Mouse (Mus musculus) heart, postnatal 10 days (tissue): Measurements from ENCODE around the gene Serpina12. TPM values are rescaled to one million over a fixed set of nuclear protein-coding genes. Genes with fewer than 3 reads are reported as not detected.

Experiments used
- DNase-seq, 2 experiments: peaks; one replicate each; pipeline ENCODE4 v3.0.0; 2021
- intact Hi-C: fragments of 180-260 bp; cut with DNase I; formaldehyde crosslinking; loops from one replicate; pipeline ENCODE4 v1.15.1; 2025
- total RNA-seq, 2 experiments: library from RNA; stranded (reverse); gene quantifications; 2 replicates each; pipeline ENCODE4 v1.2.3; 2021

The Serpina12 gene
- not detected for total RNA-seq

- intact Hi-C loops: no loop called here
- DNase-seq: no peak
Measured at GRCm38 (mm10) chr12:104044343-104044742, at the start of gene Serpina12. Gene Serpina12 (minus strand): TSS chr12:104044443.

DNA sequence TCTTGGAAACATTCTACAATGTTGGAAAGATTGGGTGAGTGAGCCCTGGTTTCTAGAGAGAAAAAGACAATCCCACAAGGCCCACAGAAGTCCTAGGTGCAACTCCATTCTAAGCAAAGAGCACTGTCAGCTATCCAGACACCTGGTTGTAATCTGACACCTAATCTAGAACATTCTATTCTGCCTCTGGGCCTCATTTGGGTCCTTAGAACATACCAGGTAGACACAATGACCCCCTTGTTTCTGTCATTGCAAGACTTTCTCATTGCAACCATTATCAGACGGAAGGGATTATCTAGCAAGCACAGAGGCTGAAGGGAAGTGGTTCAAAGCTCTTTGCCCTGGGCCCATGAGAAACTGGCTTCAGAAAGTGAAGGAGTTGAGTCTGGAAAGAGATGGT, 47.1 kb upstream of the Serpina12 start:
- intact Hi-C loops: no loop called here
- no peak for DNase-seq

GRCm38 (mm10) chr12:104090119-104090518, 45.9 kb upstream of the Serpina12 start:
- DNase-seq: no peak
- intact Hi-C loops: no loop called here

- no peak for DNase-seq
- intact Hi-C loops: no loop called here
Measured at GRCm38 (mm10) chr12:104072286-104072685, 28.0 kb upstream of the Serpina12 start.

DNA sequence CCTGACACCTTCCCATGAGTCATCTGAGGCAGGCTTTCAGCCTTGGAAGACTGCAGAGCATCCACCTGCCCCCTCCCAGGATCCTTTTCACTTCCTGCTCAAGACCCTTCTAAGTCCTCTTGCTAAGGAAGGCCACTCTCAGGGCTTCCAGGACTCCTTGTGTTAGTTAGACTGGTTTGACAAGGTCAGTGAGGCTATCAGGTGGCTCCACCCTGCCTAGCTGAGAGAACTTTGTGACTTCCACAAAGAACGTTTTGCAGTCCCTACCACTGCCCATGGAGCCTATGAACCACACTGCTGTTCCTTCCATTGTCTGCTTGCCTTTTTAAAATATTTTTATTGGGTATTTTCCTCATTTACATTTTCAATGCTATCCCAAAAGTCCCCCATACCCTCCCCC, 27.5 kb upstream of the Serpina12 start:
- no peak for DNase-seq
- intact Hi-C loops: no loop called here

DNA sequence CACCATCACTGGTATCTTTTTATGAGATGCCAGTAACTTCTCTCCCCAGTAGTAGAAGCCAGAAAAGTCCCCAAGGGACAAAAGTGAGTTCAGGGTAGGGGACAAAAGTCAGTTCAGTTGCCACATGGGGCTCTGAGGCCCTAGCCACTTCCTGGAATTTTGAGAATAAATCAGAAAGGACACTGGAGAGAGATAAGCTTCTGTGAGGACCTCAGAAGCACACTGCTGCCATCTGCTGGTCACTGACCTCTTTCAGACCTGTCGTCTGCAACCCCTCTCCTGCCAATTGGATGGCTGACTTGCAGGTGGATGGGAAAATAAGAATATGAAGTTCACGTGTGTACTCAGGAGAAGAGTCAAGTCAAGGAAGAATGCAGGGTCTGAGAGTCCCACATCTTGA, 25.4 kb upstream of the Serpina12 start:
- intact Hi-C loops: loop anchor here (1.0 to 5.0 kb wide), 2 partner anchors 74 to 108 kb away; no protein-coding TSS in a partner anchor
- peak; percentile 74 to 85 for DNase-seq

GRCm38 (mm10) chr12:104067549-104067948, 23.3 kb upstream of the Serpina12 start:
- DNase-seq: peak; percentile 84 to 86
- intact Hi-C loops: loop anchor here (5.0 kb wide), 1 partner anchor 110 kb away; no protein-coding TSS in a partner anchor

DNA sequence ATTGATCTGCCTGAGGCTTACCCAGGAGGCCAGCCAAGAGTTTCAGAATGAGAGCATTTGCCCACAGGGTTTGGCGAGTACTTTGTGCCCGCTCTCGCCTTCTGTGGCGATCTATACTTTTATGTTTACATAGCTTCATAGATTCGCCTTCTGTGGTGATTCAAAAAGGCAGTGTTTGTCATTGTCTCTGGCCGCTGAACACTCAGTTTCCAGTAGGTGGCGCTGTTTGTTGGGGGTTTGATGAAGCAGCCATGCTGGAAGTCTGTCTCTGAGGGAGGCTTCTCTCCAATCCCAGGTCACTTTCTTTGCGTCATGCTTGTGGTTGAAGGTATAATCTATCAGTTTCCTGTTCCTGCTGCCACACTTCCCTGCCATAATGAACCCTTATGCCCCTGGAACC, 22.0 kb upstream of the Serpina12 start:
- intact Hi-C loops: loop anchor here (1.0 to 5.0 kb wide), 2 partner anchors 111 to 352 kb away; no protein-coding TSS in a partner anchor

DNA sequence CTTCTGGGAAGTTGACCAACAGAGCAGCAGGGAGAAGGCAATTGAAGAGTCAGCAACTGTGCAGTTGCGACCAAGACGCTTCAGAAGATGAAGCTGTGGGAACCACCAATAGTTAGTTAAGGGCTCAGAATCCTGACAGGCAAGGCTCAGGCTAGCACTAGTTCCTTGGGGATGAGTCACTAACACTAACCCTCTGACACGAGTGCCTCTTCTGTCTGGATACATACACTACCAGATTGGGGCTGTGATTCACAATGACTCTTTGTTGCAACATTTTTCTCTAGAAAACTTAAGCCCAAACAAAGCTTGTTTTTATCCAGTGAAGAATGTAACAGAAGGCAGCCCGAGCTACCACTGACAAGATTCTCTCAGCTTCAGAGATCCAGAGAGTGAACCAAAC, 20.8 kb upstream of the Serpina12 start:
- intact Hi-C loops: loop anchor here (5.0 kb wide), 1 partner anchor 112 kb away; no protein-coding TSS in a partner anchor
- DNase-seq: no peak

More for the DNA sequence above, 22.0 kb upstream of the Serpina12 start:
- DNase-seq: peak; percentile 65 to 81

- intact Hi-C loops: no loop called here
- DNase-seq: no peak
Measured at GRCm38 (mm10) chr12:104064532-104064931, 20.3 kb upstream of the Serpina12 start.

DNA sequence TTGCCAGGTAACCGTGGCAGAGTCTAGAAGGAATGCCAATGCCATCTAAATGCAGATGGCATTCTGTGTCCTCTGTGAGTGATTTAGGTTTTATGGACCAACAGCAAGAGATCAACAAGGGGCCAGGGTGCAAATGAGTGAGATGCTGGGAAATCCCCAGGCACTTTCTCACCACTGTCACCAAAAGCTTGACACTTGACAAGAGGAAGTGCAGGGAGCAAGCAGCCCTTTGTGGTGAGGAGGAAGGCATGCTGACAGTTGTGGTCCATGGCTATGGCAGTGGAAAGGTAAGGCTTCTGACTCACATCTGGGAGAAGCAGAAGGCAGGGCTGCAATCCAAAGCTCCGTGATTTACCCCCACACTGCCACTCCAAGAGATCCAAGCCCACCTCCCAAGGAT, 17.6 kb upstream of the Serpina12 start:
- intact Hi-C loops: no loop called here
- DNase-seq: no peak

- no peak for DNase-seq
- intact Hi-C loops: no loop called here
Measured at GRCm38 (mm10) chr12:104060126-104060525, 15.9 kb upstream of the Serpina12 start.

- intact Hi-C loops: no loop called here
Measured at GRCm38 (mm10) chr12:104057531-104057930, 13.3 kb upstream of the Serpina12 start.

GRCm38 (mm10) chr12:104057050-104057449, 12.8 kb upstream of the Serpina12 start:
- DNase-seq: peak; percentile 37 to 52

More at GRCm38 (mm10) chr12:104057531-104057930, 13.3 kb upstream of the Serpina12 start:
- no peak for DNase-seq

DNA sequence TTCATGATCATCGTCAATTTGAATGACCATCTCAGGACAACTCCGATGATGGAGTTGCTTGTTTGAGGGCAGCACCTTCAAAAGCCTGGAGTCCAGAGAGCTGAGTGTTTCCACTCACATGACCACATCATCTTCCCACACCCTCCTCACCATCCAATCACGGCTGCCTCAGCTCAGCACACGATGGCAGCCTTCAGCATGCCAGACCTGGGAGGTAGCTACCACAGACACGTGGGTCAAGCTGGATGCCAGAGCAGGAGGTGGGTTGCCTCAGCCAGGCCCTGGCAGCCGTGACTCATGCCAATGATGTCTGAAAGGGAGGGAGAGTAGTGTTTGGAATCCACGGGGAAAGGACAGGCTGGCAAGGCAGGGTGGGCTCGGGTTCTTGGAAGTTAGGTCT, 11.5 kb upstream of the Serpina12 start:
- DNase-seq: no peak
- intact Hi-C loops: no loop called here

More at GRCm38 (mm10) chr12:104057050-104057449, 12.8 kb upstream of the Serpina12 start:
- intact Hi-C loops: no loop called here

DNA sequence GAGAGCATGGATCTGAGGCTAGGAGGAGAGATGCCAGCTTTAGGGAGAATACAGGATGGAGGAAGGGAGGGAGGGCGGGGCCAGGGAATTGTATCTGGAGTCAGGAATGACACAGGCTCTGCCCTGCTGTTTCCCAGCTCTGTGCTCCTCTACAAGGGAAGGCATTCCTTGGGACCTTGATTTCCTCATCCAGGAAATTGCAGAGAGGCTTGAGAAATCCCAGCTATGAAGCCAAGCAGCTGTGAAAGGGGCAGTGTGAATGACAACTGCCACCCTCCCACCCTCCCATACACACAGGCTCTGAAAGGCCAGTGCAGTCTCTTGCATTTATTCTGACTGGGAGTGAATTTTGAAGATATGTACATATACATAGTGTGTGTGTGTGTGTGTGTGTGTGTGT, 9.8 kb upstream of the Serpina12 start:
- intact Hi-C loops: no loop called here
- DNase-seq: no peak

DNA sequence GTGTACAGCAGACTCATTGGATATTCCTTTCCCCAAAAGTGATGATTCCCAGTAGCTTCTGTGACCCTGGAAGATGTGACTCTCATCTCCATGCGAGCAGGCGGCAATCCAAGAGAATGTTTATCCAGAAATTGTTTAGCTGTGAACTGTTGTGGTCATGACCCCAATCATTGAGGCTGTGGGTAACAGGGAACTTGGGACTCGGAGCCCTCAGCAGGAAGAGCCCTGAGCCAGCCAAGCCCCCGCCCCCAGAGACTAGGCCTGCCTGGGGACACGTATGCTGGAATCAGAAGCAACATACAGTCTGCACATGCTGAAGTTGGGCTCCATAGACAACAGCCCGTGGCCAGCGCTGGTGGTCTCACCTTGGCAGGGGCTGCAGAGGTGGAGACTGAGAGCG, 1.5 kb upstream of the Serpina12 start:
- intact Hi-C loops: no loop called here
- no peak for DNase-seq

DNA sequence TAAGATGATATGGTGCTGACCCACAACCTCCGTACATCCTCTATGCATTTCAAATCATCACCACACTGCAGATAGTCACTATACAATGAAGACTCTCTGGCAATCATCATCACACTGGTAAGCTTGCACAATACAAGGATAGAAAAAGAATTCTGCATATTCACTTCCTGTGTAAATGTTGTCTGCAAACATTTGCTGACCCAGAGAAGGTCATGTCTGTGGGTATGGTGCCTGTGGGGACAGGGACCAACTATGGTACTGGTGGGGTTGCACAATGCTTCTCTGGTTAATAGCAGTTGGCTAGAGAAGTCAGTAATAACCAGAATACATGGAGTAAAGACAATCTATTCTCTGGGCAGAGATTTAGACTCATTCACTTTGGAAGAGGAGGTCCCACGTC, 1.5 kb downstream of the Serpina12 start:
- no peak for DNase-seq
- intact Hi-C loops: no loop called here

- intact Hi-C loops: no loop called here
- DNase-seq: peak; percentile 83 to 87
Measured at GRCm38 (mm10) chr12:104041401-104041800, 2.8 kb downstream of the Serpina12 start.

GRCm38 (mm10) chr12:104038181-104038580, 6.1 kb downstream of the Serpina12 start:
- intact Hi-C loops: no loop called here
- no peak for DNase-seq

- intact Hi-C loops: no loop called here
- DNase-seq: no peak
Measured at GRCm38 (mm10) chr12:104033752-104034151, 10.5 kb downstream of the Serpina12 start.

- peak; percentile 48 to 63 for DNase-seq
- intact Hi-C loops: loop anchor here (1.0 kb wide), 1 partner anchor 35 kb away; no protein-coding TSS in a partner anchor
Measured at GRCm38 (mm10) chr12:104029986-104030385, 14.3 kb downstream of the Serpina12 start.

- intact Hi-C loops: no loop called here
- no peak for DNase-seq
Measured at GRCm38 (mm10) chr12:104015280-104015679, 29.0 kb downstream of the Serpina12 start.
